Mouse (Mus musculus) midbrain, embryonic 14.5 days (tissue): ENCODE measurements around the gene Usp12. TPM values are rescaled to one million over a fixed set of nuclear protein-coding genes. Genes with fewer than 3 reads are reported as not detected.

Experiments used
- ATAC-seq: fragments of 200-750 bp; cut with Nextera tagmentation; 2 replicates; pipeline ENCODE4 v1.8.0; 2017; ENCODE audit warnings: moderate number of reproducible peaks, moderate library complexity; ENCODE audit not compliant: low FRiP score, low TSS enrichment
- DNase-seq: peaks from one replicate; pipeline ENCODE4 v3.0.0-alpha.2; 2015
- H3K27ac ChIP-seq: fragments of 300-500 bp; sonication (generic); replicated peaks from 2 replicates; pipeline ENCODE4 v1.5.1; 2014; ENCODE audit warnings: mild to moderate bottlenecking, low read depth, low read length, moderate library complexity
- H3K27me3 ChIP-seq: fragments of 300-500 bp; sonication (generic); 2 replicates; pipeline ENCODE4 v1.6.1; 2014; ENCODE audit warnings: low read length, control low read depth, mixed read lengths; ENCODE audit not compliant: control insufficient read depth, insufficient read depth
- H3K36me3 ChIP-seq: fragments of 300-500 bp; sonication (generic); 2 replicates; pipeline ENCODE4 v1.6.1; 2014; ENCODE audit warnings: low read length, control low read depth; ENCODE audit not compliant: control insufficient read depth, insufficient read depth
- H3K4me1 ChIP-seq: fragments of 300-500 bp; sonication (generic); 2 replicates; pipeline ENCODE4 v1.6.1; 2014; ENCODE audit warnings: mild to moderate bottlenecking, antibody characterized with exemption, low read length, control low read depth; ENCODE audit not compliant: control insufficient read depth, insufficient read depth
- H3K4me2 ChIP-seq: fragments of 300-500 bp; sonication (generic); 2 replicates; pipeline ENCODE4 v1.6.1; 2014; ENCODE audit warnings: mild to moderate bottlenecking, low read length, moderate library complexity
- H3K4me3 ChIP-seq: fragments of 300-500 bp; sonication (generic); replicated peaks from 2 replicates; pipeline ENCODE4 v1.5.1; 2014; ENCODE audit warnings: low read depth, low read length
- H3K9ac ChIP-seq: fragments of 300-500 bp; sonication (generic); replicated peaks from 2 replicates; pipeline ENCODE4 v1.6.1; 2014; ENCODE audit warnings: mild to moderate bottlenecking, low read length, moderate library complexity
- H3K9me3 ChIP-seq: fragments of 300-500 bp; sonication (generic); 2 replicates; pipeline ENCODE4 v1.6.1; 2016; ENCODE audit warnings: low read length, control low read depth, mixed read lengths; ENCODE audit not compliant: control insufficient read depth
- WGBS: fragments of 180-500 bp; shearing (Covaris S2); extraction: QIAGEN DNeasy Blood & Tissue Kit; methylation state at CpG from one replicate; pipeline ENCODE4 v1.1.7; 2014; 5-methylcytosine and 5-hydroxymethylcytosine counted together
- polyA plus RNA-seq: library from polyadenylated mRNA; unstranded; fragments of >200 nt; fragmentation: Nextera tagmentation; extraction: Ambion mirVana; gene quantifications from 2 replicates; pipeline ENCODE4 v1.2.1, GENCODE M21; 2014

Usp12 gene
- polyA plus RNA-seq, 1 experiment from 2014 or later = 11.2 TPM

GRCm38 (mm10) chr5:146813421-146813820 is 18.6 kb upstream of the Usp12 start:
- Histone ChIP-seq H3K27ac (no peak overlapping the region), H3K4me1 (no peaks in the 10 kb centered on the region), H3K36me3 (no peaks in the 10 kb centered on the region), H3K27me3 (no peaks in the 10 kb centered on the region), H3K9me3 (no peaks in the 10 kb centered on the region), H3K4me2 (no peak overlapping the region), H3K4me3 (no peak overlapping the region), H3K9ac (no peak overlapping the region)
- no peak for DNase-seq
- no peak for ATAC-seq
- WGBS = 90% methylated on average over 4 of the region's 4 CpGs

- no peaks in the 10 kb centered on the region for H3K27me3 ChIP-seq
- ATAC-seq (no peak), DNase-seq (no peak)
- no peaks in the 10 kb centered on the region for H3K4me1 ChIP-seq
- H3K27ac ChIP-seq = no peak overlapping the region
- WGBS = 88% methylated on average over 5 of the region's 5 CpGs
- no peak overlapping the region for H3K4me3 ChIP-seq
- no peaks in the 10 kb centered on the region for H3K36me3 ChIP-seq
- no peak overlapping the region for H3K4me2 ChIP-seq
- H3K9me3 ChIP-seq = no peaks in the 10 kb centered on the region
- no peak overlapping the region for H3K9ac ChIP-seq
Observed at GRCm38 (mm10) chr5:146812866-146813265, 18.1 kb upstream of the Usp12 start.

GRCm38 (mm10) chr5:146809951-146810350 is 15.1 kb upstream of the Usp12 start:
- H3K4me3 ChIP-seq = no peak overlapping the region
- H3K27me3 ChIP-seq = no peaks in the 10 kb centered on the region
- no peaks in the 10 kb centered on the region for H3K9me3 ChIP-seq
- ATAC-seq (no peak), DNase-seq (no peak)
- no peaks in the 10 kb centered on the region for H3K4me1 ChIP-seq
- no peak overlapping the region for H3K4me2 ChIP-seq
- H3K36me3 ChIP-seq = no peaks in the 10 kb centered on the region
- H3K9ac ChIP-seq = no peak overlapping the region
- no peak overlapping the region for H3K27ac ChIP-seq
- 74% methylated on average over 5 of the region's 5 CpGs for WGBS

- no peak overlapping the region for H3K4me3 ChIP-seq
Observed at GRCm38 (mm10) chr5:146806004-146806430, 11.2 kb upstream of the Usp12 start.

GRCm38 (mm10) chr5:146798031-146798430 is 3.2 kb upstream of the Usp12 start:
- no peak for ATAC-seq
- Histone ChIP-seq H3K27me3 (no peaks in the 10 kb centered on the region), H3K4me1 (peaks cover 7% of the 10 kb centered on the region), H3K27ac (no peak overlapping the region), H3K9me3 (0 out of 2 replicates have a peak, but pooled peaks cover 6% of the 10 kb centered on the region), H3K36me3 (no peaks in the 10 kb centered on the region), H3K4me2 (no peak overlapping the region), H3K4me3 (no peak overlapping the region), H3K9ac (no peak overlapping the region)
- no peak for DNase-seq
- whole genome bisulfite sequencing = 36% methylated on average over 9 of the region's 9 CpGs

More at GRCm38 (mm10) chr5:146806004-146806430, 11.2 kb upstream of the Usp12 start:
- Histone ChIP-seq H3K9ac (no peak overlapping the region), H3K27me3 (no peaks in the 10 kb centered on the region), H3K4me2 (no peak overlapping the region), H3K9me3 (0 out of 2 replicates have a peak, but pooled peaks cover 6% of the 10 kb centered on the region), H3K4me1 (no peaks in the 10 kb centered on the region), H3K36me3 (no peaks in the 10 kb centered on the region), H3K27ac (no peak overlapping the region)
- DNase-seq (no peak), ATAC-seq (no peak)
- WGBS = 83% methylated on average over 8 of the region's 8 CpGs

GRCm38 (mm10) chr5:146795728-146796127 is 922 bp upstream of the Usp12 start:
- no peak overlapping the region for H3K4me3 ChIP-seq
- ATAC-seq (no peak), DNase-seq (peak; percentile 47)
- no peak overlapping the region for H3K9ac ChIP-seq
- H3K27ac ChIP-seq = no peak overlapping the region
- no peaks in the 10 kb centered on the region for H3K9me3 ChIP-seq
- 64% methylated on average over 13 of the region's 13 CpGs for WGBS
- H3K4me2 ChIP-seq = no peak overlapping the region
- H3K4me1 ChIP-seq = peaks cover 15% of the 10 kb centered on the region
- H3K27me3 ChIP-seq = no peaks in the 10 kb centered on the region
- H3K36me3 ChIP-seq = no peaks in the 10 kb centered on the region

- whole genome bisulfite sequencing = under 1% methylated on average over 55 of the region's 83 CpGs
- peak overlapping the region; percentile 81 for H3K4me2 ChIP-seq
- peak overlapping the region; percentile 91 for H3K9ac ChIP-seq
- DNase-seq = peak; percentile 51
- ATAC-seq = peak; percentile 64
- no peaks in the 10 kb centered on the region for H3K27me3 ChIP-seq
- H3K27ac ChIP-seq = peak overlapping the region; percentile 89
- H3K4me3 ChIP-seq = peak overlapping the region; percentile 96
- no peaks in the 10 kb centered on the region for H3K36me3 ChIP-seq
- H3K9me3 ChIP-seq = no peaks in the 10 kb centered on the region
- H3K4me1 ChIP-seq = peaks cover 20% of the 10 kb centered on the region
Observed at GRCm38 (mm10) chr5:146794084-146794852, 538 bp downstream of the Usp12 start.

- WGBS = 9% methylated on average over 18 of the region's 18 CpGs
- Histone ChIP-seq H3K4me1 (peaks cover 20% of the 10 kb centered on the region), H3K9me3 (no peaks in the 10 kb centered on the region), H3K27me3 (no peaks in the 10 kb centered on the region), H3K27ac (peak overlapping the region; percentile 89; the same call in 1 of the 2 replicates), H3K9ac (peak overlapping the region; percentile 91), H3K36me3 (no peaks in the 10 kb centered on the region), H3K4me3 (peak overlapping the region; percentile 96), H3K4me2 (peak overlapping the region; percentile 81)
- peak; percentile 16 for DNase-seq
- no peak for ATAC-seq
Observed at GRCm38 (mm10) chr5:146793630-146794083, 1.1 kb downstream of the Usp12 start.
